10 mouse cellular contexts compared by ENCODE assay signal in the genomic region with DNA sequence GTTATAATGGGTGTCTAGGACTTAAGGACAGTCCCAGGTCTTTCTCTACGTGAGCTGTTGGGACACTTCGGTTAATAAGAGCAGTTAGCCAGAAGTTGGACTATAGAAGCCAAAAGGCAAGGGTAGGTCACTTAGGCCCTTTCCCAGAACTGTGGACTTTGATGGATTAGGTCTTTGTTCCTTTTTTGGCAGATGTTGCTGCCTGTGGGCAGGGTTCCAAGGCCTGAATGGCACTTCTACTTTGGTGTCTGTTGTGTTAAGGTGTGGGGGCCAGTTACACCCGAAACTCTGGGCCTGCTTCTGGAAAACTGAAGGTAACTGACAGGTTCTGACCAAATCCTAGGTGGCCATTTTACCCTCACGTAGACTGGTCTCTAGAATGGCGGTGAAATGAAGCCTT.
DNase-seq lines count a peak whose midpoint lies in the region; ATAC-seq lines count a peak whose summit lies in the region.
"Had no signal": no experiment of that assay in that cellular context is flagged by ENCODE, and none has a peak within 500 bp of the region (broad histone marks: within the 10 kb centered on the region; RNA-seq: fewer than 3 reads in every experiment).

No protein-coding gene starts in this region.

- no peak overlapping the region for H3K4me3 ChIP-seq in heart, embryonic 12.5 days
- H3K4me3 ChIP-seq in hindbrain, embryonic 14.5 days (replicated peaks; ENCODE audit: low read length) = no peak overlapping the region
- H3K4me3 ChIP-seq: midbrain, embryonic 12.5 days had no signal

- no peak for DNase-seq in heart, postnatal 25 days (ENCODE audit: low spot score)
- DNase-seq in MN1 (ENCODE audit: low spot score) = peak; percentile 35
- DNase-seq in hindbrain, embryonic 14.5 days (ENCODE audit: low spot score) = peak; percentile 70
- DNase-seq in lung, adult 18-20 months = peak; percentile 43 to 45
- DNase-seq in layer of hippocampus, postnatal 10 days (ENCODE audit: low spot score in 2 of 2) = no peak
- DNase-seq in cerebellum, postnatal 36 days = no peak

- no peak overlapping the region for H3K4me2 ChIP-seq in heart, embryonic 12.5 days
- no peak overlapping the region for H3K4me2 ChIP-seq in hindbrain, embryonic 14.5 days (replicated peaks)
- H3K4me2 ChIP-seq: midbrain, embryonic 12.5 days had no signal

- H3K9me3 ChIP-seq in heart, embryonic 12.5 days (replicated peaks) = no peaks in the 10 kb centered on the region
- H3K9me3 ChIP-seq in hindbrain, embryonic 14.5 days (ENCODE audit: control insufficient read depth, low read length) = no peaks in the 10 kb centered on the region
- H3K9me3 ChIP-seq: midbrain, embryonic 12.5 days had no signal

- H3K4me1 ChIP-seq in heart, embryonic 12.5 days (replicated peaks) = peaks cover 17% of the 10 kb centered on the region
- H3K4me1 ChIP-seq in hindbrain, embryonic 14.5 days (replicated peaks; ENCODE audit: control insufficient read depth, insufficient read depth, low read length) = peaks cover 27% of the 10 kb centered on the region; the same call in 1 of the 2 replicates

- intact Hi-C loops in heart, postnatal 25 days (cut with DNase I) = no loop called here

- ATAC-seq in heart, embryonic 12.5 days (ENCODE audit: insufficient number of reproducible peaks, low FRiP score) = no peak
- no peak for ATAC-seq in hindbrain, embryonic 14.5 days (ENCODE audit: low FRiP score)
- no peak for ATAC-seq in megakaryocyte progenitor cell, adult 5-6 weeks (replicated peaks; ENCODE audit: poor library complexity)
- ATAC-seq: inflammation-experienced regulatory T-cells, adult 6 months had no signal

- no peaks in the 10 kb centered on the region for H3K36me3 ChIP-seq in heart, embryonic 12.5 days
- no peaks in the 10 kb centered on the region for H3K36me3 ChIP-seq in hindbrain, embryonic 14.5 days (replicated peaks; ENCODE audit: control insufficient read depth, insufficient read depth)
- H3K36me3 ChIP-seq: midbrain, embryonic 12.5 days had no signal

- no peaks in the 10 kb centered on the region for H3K27me3 ChIP-seq in heart, embryonic 12.5 days (replicated peaks)
- no peaks in the 10 kb centered on the region for H3K27me3 ChIP-seq in hindbrain, embryonic 14.5 days (ENCODE audit: control insufficient read depth, insufficient read depth, low read length)
- H3K27me3 ChIP-seq: midbrain, embryonic 12.5 days had no signal

- 0 out of 2 replicates have a peak overlapping the region, but pooled peaks have one; percentile 11 for H3K9ac ChIP-seq in heart, embryonic 12.5 days
- no peak overlapping the region for H3K9ac ChIP-seq in hindbrain, embryonic 14.5 days
- H3K9ac ChIP-seq: midbrain, embryonic 12.5 days had no signal

- H3K27ac ChIP-seq in heart, embryonic 12.5 days (ENCODE audit: poor library complexity, severe bottlenecking) = no peak overlapping the region
- H3K27ac ChIP-seq in hindbrain, embryonic 14.5 days = no peak overlapping the region; the same call in 1 of the 2 replicates

- 78% methylated on average over 5 of the region's 5 CpGs for WGBS in heart, embryonic 12.5 days
- 46% methylated on average over 5 of the region's 5 CpGs for WGBS in hindbrain, embryonic 14.5 days

Comparison
In these comparisons a context has a peak if more than half of its experiments do, and no peak if none do; other contexts are left out.
1. DNase-seq: peak in MN1 (single experiment), hindbrain, embryonic 14.5 days (single experiment) and lung, adult 18-20 months (2 of 2); none in heart, postnatal 25 days (single experiment), layer of hippocampus, postnatal 10 days (0 of 2) and cerebellum, postnatal 36 days (0 of 2).